Mouse (Mus musculus): Measurements from ENCODE around the gene Lyve1. TPM values are rescaled to one million over a fixed set of nuclear protein-coding genes. Genes with fewer than 3 reads are reported as not detected.

Lyve1 gene
- total and polyA plus RNA-seq, 3 experiments, result not detected

DNA sequence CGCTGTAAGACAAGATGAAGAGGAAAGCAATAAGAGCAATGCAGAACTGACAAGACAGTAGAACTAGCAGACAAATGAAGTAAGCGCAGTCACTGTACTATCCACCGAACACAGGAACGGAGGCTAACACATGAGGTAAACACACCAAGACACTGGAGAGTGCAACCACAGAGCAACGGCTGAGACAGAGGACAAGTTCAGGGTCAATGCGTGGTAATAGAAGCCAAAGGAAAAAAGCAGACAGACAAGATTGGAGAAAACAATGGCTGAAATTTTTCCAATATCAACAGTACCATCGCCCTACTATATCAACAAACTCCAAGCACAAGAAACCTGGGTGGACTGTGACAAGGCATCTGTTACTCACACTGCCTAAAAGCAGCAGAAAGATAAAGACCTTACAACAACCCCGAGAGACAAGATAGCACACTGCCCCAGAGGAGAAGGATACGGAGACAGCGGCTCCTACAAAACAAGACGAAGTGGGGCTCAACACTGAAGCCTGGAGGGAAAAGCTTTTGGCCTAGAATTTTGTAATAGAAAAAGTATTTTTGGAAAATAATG, 44.2 kb downstream of the Lyve1 start (continued):
- TF ChIP-seq ZKSCAN1 (IDR thresholded peaks at IDR 0.05; ENCODE audit: low read depth, low read length) (no peak), CHD2 (IDR thresholded peaks at IDR 0.05; ENCODE audit: low read length) (no peak)

DNA sequence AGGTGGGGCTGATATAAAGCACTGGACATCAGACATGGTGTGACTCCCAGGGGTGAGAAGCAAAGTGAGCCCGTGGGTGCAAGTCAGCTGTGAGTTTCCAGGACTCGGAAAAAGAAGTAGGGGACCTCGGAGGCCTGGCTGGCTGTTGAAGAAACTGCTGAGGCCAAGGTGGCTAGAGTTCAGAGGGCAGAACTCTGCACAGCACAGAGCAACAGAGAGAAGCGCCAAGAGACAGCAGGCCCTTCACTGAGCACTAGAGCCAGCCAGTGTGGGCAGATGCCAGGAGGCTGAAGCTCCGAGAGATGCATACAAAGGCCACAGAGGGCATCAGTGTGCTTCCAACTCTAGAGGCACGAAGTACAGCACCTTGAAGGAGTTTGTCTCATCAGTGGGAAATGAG, 44.8 kb downstream of the Lyve1 start:
- Histone ChIP-seq H3K9ac (ENCODE audit: control insufficient read depth, low read depth, low read length, poor library complexity, severe bottlenecking) (no peak overlapping the region), H3K36me3 (ENCODE audit: control insufficient read depth in 1 of 2, insufficient read depth in 2 of 2, low read length in 2 of 2) (peaks cover 8 to 21% of the 10 kb centered on the region in 2 experiments; a peak in 3 of 4 replicates), H3K27me3 (ENCODE audit: control insufficient read depth in 1 of 2, insufficient read depth in 2 of 2, low read length in 2 of 2) (no peaks in the 10 kb centered on the region), H3K4me1 (ENCODE audit: control insufficient read depth in 1 of 2, insufficient read depth in 2 of 2, low read length in 2 of 2) (peaks cover 18 to 21% of the 10 kb centered on the region in 2 experiments), H3K9me3 (replicated peaks; ENCODE audit: insufficient read depth, low read length) (no peaks in the 10 kb centered on the region), H3K4me3 (ENCODE audit: control insufficient read depth in 1 of 2, insufficient read depth in 1 of 2, low read depth in 2 of 2, low read length in 2 of 2) (no peak overlapping the region), H3K27ac (ENCODE audit: control insufficient read depth, low read depth, low read length) (no peak overlapping the region), H3K79me2 (ENCODE audit: control insufficient read depth, insufficient read depth, low read length, poor library complexity) (no peaks in the 10 kb centered on the region)
- no peak for TF ChIP-seq CHD2 (IDR thresholded peaks at IDR 0.05; ENCODE audit: low read length)
- TF ChIP-seq UBTF (IDR thresholded peaks at IDR 0.05; ENCODE audit: borderline replicate concordance, insufficient read depth, low read depth, low read length), result no peak
- TF ChIP-seq MEF2A (IDR thresholded peaks at IDR 0.05; ENCODE audit: extremely low read depth, insufficient replicate concordance, low read depth, low read length, poor library complexity, severe bottlenecking), result no peak
- no peak for TF ChIP-seq ZKSCAN1 (IDR thresholded peaks at IDR 0.05; ENCODE audit: low read depth, low read length)
- no peak for TF ChIP-seq TCF12 (IDR thresholded peaks at IDR 0.05; ENCODE audit: low read depth, low read length)
- no peak for TF ChIP-seq POLR2AphosphoS5 (IDR thresholded peaks at IDR 0.05; ENCODE audit: borderline replicate concordance, low read depth, low read length)
- TF ChIP-seq EP300 (IDR thresholded peaks at IDR 0.05; ENCODE audit: low read depth in 1 of 2, low read length in 2 of 2), result no peak
- no peak for TF ChIP-seq NELFE (IDR thresholded peaks at IDR 0.05; ENCODE audit: low read depth, low read length)
- TF ChIP-seq MAZ (IDR thresholded peaks at IDR 0.05; ENCODE audit: low read depth, low read length), result no peak
- TF ChIP-seq MAX (IDR thresholded peaks at IDR 0.05; ENCODE audit: low read length), result no peak
- TF ChIP-seq USF2 (IDR thresholded peaks at IDR 0.05; ENCODE audit: borderline replicate concordance in 1 of 2, insufficient read depth in 1 of 2, low read depth in 1 of 2, low read length in 2 of 2), result no peak
- TF ChIP-seq POLR2AphosphoS2 (IDR thresholded peaks at IDR 0.05; ENCODE audit: low read length), result no peak
- no peak for TF ChIP-seq ZC3H11A (IDR thresholded peaks at IDR 0.05; ENCODE audit: low read depth, low read length)
- no peak for TF ChIP-seq TBP (IDR thresholded peaks at IDR 0.05; ENCODE audit: low read depth, low read length)
- no peak for TF ChIP-seq ELF1 (IDR thresholded peaks at IDR 0.05; ENCODE audit: low read depth, low read length)
- no peak for TF ChIP-seq NRF1 (IDR thresholded peaks at IDR 0.05; ENCODE audit: insufficient read depth, low read depth, low read length, poor library complexity, severe bottlenecking)
- TF ChIP-seq ZNF384 (IDR thresholded peaks at IDR 0.05; ENCODE audit: low read depth, low read length), result no peak
- no peak for TF ChIP-seq ETS1 (IDR thresholded peaks at IDR 0.05; ENCODE audit: low read depth, low read length)
- no peak for TF ChIP-seq MYC (IDR thresholded peaks at IDR 0.05; ENCODE audit: low read depth, low read length)
- TF ChIP-seq BHLHE40 (IDR thresholded peaks at IDR 0.05; ENCODE audit: borderline replicate concordance, low read depth, low read length), result no peak
- no peak for DNase-seq (ENCODE audit: low read depth, low spot score)

Data from MEL (cell line).